In the genomic region with DNA sequence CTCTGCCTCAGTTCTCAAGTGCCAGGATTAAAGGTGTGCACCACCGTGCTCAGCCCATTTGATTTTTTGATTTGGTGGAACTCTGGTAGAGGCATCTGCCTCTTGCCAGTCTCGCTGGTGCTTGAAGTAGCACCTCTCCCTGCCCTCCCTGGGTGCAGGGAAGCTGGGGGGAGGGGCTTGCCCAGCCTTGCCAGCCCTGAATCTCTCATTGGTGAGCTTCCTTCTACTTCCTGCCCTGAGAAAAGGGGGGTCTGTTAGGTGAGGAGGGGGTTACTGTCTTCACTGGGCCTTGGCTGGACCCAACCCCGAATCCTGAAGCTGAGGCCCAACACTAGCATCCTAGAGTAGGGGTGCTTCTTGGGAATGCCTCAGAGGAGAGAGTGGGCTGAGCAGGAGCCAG, we compare ENCODE assay signal across 10 mouse cellular contexts. TPM values are rescaled to one million over a fixed set of nuclear protein-coding genes. Genes with fewer than 3 reads are reported as not detected.
DNase-seq lines count a peak whose midpoint lies in the region; ATAC-seq lines count a peak whose summit lies in the region.
"Had no signal": no experiment of that assay in that cellular context is flagged by ENCODE, and none has a peak within 500 bp of the region (broad histone marks: within the 10 kb centered on the region; RNA-seq: fewer than 3 reads in every experiment).

No protein-coding gene starts in this region.

- WGBS in lung, embryonic 16.5 days, result 51% methylated on average over 3 of the region's 3 CpGs
- WGBS in hindbrain, embryonic 13.5 days, result 73% methylated on average over 3 of the region's 3 CpGs
- 38% methylated on average over 3 of the region's 3 CpGs for WGBS in neural tube, embryonic 12.5 days

- H3K9me3 ChIP-seq in lung, embryonic 16.5 days (ENCODE audit: control insufficient read depth, low read length), result no peaks in the 10 kb centered on the region
- no peaks in the 10 kb centered on the region for H3K9me3 ChIP-seq in hindbrain, embryonic 13.5 days
- H3K9me3 ChIP-seq in neural tube, embryonic 12.5 days, result no peaks in the 10 kb centered on the region

- peak overlapping the region; percentile 100 for H3K27ac ChIP-seq in lung, embryonic 16.5 days (ENCODE audit: low read length)
- peak overlapping the region; percentile 94 for H3K27ac ChIP-seq in hindbrain, embryonic 13.5 days
- no peak overlapping the region for H3K27ac ChIP-seq in neural tube, embryonic 12.5 days

- H3K9ac ChIP-seq in lung, embryonic 16.5 days (ENCODE audit: low read length), result peak overlapping the region; percentile 39
- peak overlapping the region; percentile 99 for H3K9ac ChIP-seq in hindbrain, embryonic 13.5 days
- peak overlapping the region; percentile 59; the same call in 1 of the 2 replicates for H3K9ac ChIP-seq in neural tube, embryonic 12.5 days

- peaks cover 42% of the 10 kb centered on the region for H3K36me3 ChIP-seq in lung, embryonic 16.5 days (ENCODE audit: control insufficient read depth, insufficient read depth, low read length)
- peaks cover 73% of the 10 kb centered on the region for H3K36me3 ChIP-seq in hindbrain, embryonic 13.5 days
- peaks cover 64% of the 10 kb centered on the region for H3K36me3 ChIP-seq in neural tube, embryonic 12.5 days

- H3K4me3 ChIP-seq in lung, embryonic 16.5 days (ENCODE audit: low read length), result no peak overlapping the region
- H3K4me3 ChIP-seq in hindbrain, embryonic 13.5 days, result no peak overlapping the region
- H3K4me3 ChIP-seq in neural tube, embryonic 12.5 days, result no peak overlapping the region

- H3K4me2 ChIP-seq in lung, embryonic 16.5 days (ENCODE audit: low read depth, low read length), result no peak overlapping the region
- peak overlapping the region; percentile 93 for H3K4me2 ChIP-seq in hindbrain, embryonic 13.5 days
- peak overlapping the region; percentile 96 for H3K4me2 ChIP-seq in neural tube, embryonic 12.5 days (replicated peaks)

- intact Hi-C loops in heart, postnatal 36 days (cut with DNase I), result no loop called here
- intact Hi-C loops in left cerebral cortex, postnatal 25 days (cut with DNase I), result no loop called here

- peak; percentile 93 for DNase-seq in heart, adult 11 months
- no peak for DNase-seq in heart, postnatal 36 days
- DNase-seq in lung, adult 18-20 months, result no peak
- no peak for DNase-seq in left cerebral cortex, postnatal 25 days (ENCODE audit: low spot score in 2 of 2)
- DNase-seq in right cerebral cortex, postnatal 14 days, result no peak
- DNase-seq: cerebellum, adult 8-10 months had no signal

- no peaks in the 10 kb centered on the region for H3K27me3 ChIP-seq in lung, embryonic 16.5 days (ENCODE audit: control insufficient read depth, insufficient read depth, low read depth, low read length)
- no peaks in the 10 kb centered on the region for H3K27me3 ChIP-seq in hindbrain, embryonic 13.5 days
- no peaks in the 10 kb centered on the region for H3K27me3 ChIP-seq in neural tube, embryonic 12.5 days (replicated peaks)
- H3K27me3 ChIP-seq: CH12.LX had no signal

- ATAC-seq in lung, embryonic 16.5 days (ENCODE audit: low read depth), result no peak
- ATAC-seq in hindbrain, embryonic 13.5 days (ENCODE audit: low FRiP score), result no peak
- no peak for ATAC-seq in neural tube, embryonic 12.5 days (ENCODE audit: low FRiP score, low read depth)

- H3K4me1 ChIP-seq in lung, embryonic 16.5 days (replicated peaks; ENCODE audit: control insufficient read depth, insufficient read depth, low read length), result peaks cover 73% of the 10 kb centered on the region
- peaks cover 80% of the 10 kb centered on the region for H3K4me1 ChIP-seq in hindbrain, embryonic 13.5 days (replicated peaks)
- H3K4me1 ChIP-seq in neural tube, embryonic 12.5 days, result peaks cover 62% of the 10 kb centered on the region

RNA-seq across cellular contexts. Expression of gene Trim8, which starts 7.2 kb away (rescaled TPM):
- 10 to 100 TPM; 38.7 to 40.0 TPM for total RNA-seq in heart, postnatal 36 days (2021)
- 22.4 and 24.9 TPM in 2 replicates for polyA plus RNA-seq in lung, embryonic 16.5 days (2015; fragmentation: Nextera tagmentation; extraction: Ambion mirVana)
- polyA plus RNA-seq in hindbrain, embryonic 13.5 days (2015; fragmentation: Nextera tagmentation; extraction: Ambion mirVana), result 29.7 and 31.6 TPM in 2 replicates
- 39.1 and 43.0 TPM in 2 replicates for polyA plus RNA-seq in neural tube, embryonic 12.5 days (2016; fragmentation: Nextera tagmentation; extraction: Ambion mirVana)
- 100 to 1,000 TPM; 114 to 116 TPM for total RNA-seq in left cerebral cortex, postnatal 25 days (2021)

Comparison
In these comparisons a context has a peak if more than half of its experiments do, and no peak if none do; other contexts are left out.
1. H3K9ac ChIP-seq: peak in every context shown above with its lines; median percentile 99 in hindbrain, embryonic 13.5 days; 59 in neural tube, embryonic 12.5 days; 39 in lung, embryonic 16.5 days.